Mouse (Mus musculus): ENCODE results near the gene Cacnb4.

DNA sequence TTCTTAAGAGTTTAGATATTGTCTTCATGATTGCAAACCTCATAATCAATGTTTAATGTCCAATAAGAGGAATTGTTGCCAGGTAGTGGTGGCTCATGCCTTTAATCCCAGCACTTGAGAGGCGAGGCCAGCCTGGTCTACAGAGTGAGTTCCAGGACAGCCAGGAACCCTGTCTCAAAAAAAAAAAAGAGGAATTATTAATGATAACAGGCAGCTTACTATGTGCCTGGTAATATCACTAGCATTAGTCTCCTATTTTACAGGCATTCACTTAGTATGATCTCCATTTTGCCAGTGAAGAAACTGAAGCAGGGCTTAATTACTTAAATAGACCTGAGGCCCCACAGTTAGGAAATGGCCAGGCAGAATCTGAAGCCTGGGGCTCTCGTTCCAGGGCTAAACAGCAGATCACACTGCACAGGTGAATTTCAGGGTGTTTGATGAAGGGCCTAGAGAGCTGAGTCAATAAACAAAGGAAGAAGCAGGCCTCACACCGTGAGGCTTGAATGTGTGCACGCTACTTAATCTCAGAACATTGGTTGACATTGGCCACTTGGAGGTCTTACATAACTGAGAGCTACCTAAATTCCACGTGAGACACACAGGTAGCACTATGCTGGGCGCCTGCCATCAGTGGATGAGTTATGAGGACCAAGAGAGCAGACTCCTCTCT is 37.6 kb downstream of the Cacnb4 start:
- TF ChIP-seq POLR2A (IDR thresholded peaks at IDR 0.05; ENCODE audit: borderline replicate concordance, control insufficient read depth, low read depth, low read length), result no peak
- TF ChIP-seq CTCF (IDR thresholded peaks at IDR 0.05; ENCODE audit: control insufficient read depth, insufficient read depth, low read length), result no peak
